Mouse (Mus musculus) embryonic facial prominence, embryonic 12.5 days (tissue): ENCODE measurements around the gene 1700069L16Rik. TPM values are rescaled to one million over a fixed set of nuclear protein-coding genes. Genes with fewer than 3 reads are reported as not detected.

Source experiments
- ATAC-seq: fragments of 200-750 bp; cut with Nextera tagmentation; 2 replicates; pipeline ENCODE4 v1.8.0; 2017; ENCODE audit not compliant: insufficient number of reproducible peaks, insufficient read depth, low FRiP score, low TSS enrichment
- H3K27ac ChIP-seq: fragments of 300-500 bp; sonication (generic); 2 replicates; pipeline ENCODE4 v1.5.1; 2016; ENCODE audit warnings: mild to moderate bottlenecking
- H3K27me3 ChIP-seq: fragments of 300-500 bp; sonication (generic); 2 replicates; pipeline ENCODE4 v1.6.1; 2016; ENCODE audit warnings: mild to moderate bottlenecking, moderate library complexity
- H3K36me3 ChIP-seq: fragments of 300-500 bp; sonication (generic); 2 replicates; pipeline ENCODE4 v1.6.1; 2016; ENCODE audit warnings: mild to moderate bottlenecking
- H3K4me1 ChIP-seq: fragments of 300-500 bp; sonication (generic); 2 replicates; pipeline ENCODE4 v1.6.1; 2016
- H3K4me2 ChIP-seq: fragments of 300-500 bp; sonication (generic); replicated peaks from 2 replicates; pipeline ENCODE4 v1.6.1; 2016; ENCODE audit warnings: mild to moderate bottlenecking, moderate library complexity
- H3K4me3 ChIP-seq: fragments of 300-500 bp; sonication (generic); 2 replicates; pipeline ENCODE4 v1.5.1; 2016; ENCODE audit warnings: mild to moderate bottlenecking
- H3K9ac ChIP-seq: fragments of 300-500 bp; sonication (generic); 2 replicates; pipeline ENCODE4 v1.6.1; 2016; ENCODE audit warnings: mild to moderate bottlenecking, moderate library complexity
- H3K9me3 ChIP-seq: fragments of 300-500 bp; sonication (generic); 2 replicates; pipeline ENCODE4 v1.6.1; 2016; ENCODE audit warnings: mild to moderate bottlenecking, moderate library complexity
- WGBS: fragments of 180-500 bp; shearing (Covaris S2); methylation state at CpG from one replicate; pipeline ENCODE4 v1.1.7; 2016; 5-methylcytosine and 5-hydroxymethylcytosine counted together
- polyA plus RNA-seq: library from polyadenylated mRNA; unstranded; fragments of >200 nt; fragmentation: Nextera tagmentation; extraction: Ambion mirVana; gene quantifications from 2 replicates; pipeline ENCODE4 v1.2.1, GENCODE M21; 2016

1700069L16Rik gene
- polyA plus RNA-seq, 1 experiment from 2014 or later = not detected

DNA sequence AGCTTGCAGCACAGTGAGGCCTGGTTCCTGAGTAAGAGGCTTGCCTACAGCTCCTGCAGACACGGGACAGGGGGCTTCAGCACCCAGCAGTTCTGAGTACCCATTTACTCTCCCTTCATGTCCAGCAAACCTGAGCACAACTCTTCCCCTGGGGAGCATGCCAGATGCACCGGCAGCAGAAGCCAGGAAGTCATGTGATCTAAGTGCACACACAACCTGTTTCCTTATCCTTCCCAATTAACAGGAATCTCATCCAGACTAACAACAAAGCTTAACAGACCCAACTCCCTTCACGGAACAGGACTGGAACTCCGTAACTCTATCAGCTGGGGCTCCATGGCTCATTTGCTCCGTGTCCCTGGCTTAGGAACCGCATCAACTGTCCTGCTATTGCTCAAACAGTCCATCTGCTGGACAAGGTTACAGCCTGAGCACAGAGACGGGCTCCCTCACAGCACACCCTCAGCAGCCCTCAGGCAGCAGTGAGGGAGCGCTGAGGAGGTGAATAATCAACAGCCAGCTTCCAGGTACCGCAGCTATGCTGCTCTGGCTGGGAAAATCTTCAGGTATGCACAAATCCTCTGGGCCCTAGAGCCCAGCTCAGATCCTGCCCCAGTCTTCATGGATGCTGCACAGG lies 27.1 kb upstream of the 1700069L16Rik start:
- H3K4me3 ChIP-seq = no peak overlapping the region
- no peak overlapping the region for H3K27ac ChIP-seq
- peaks cover 98% of the 10 kb centered on the region for H3K36me3 ChIP-seq
- no peak overlapping the region for H3K4me2 ChIP-seq
- H3K9ac ChIP-seq = no peak overlapping the region
- no peaks in the 10 kb centered on the region for H3K4me1 ChIP-seq
- H3K9me3 ChIP-seq = no peaks in the 10 kb centered on the region
- 82% methylated on average over 9 of the region's 9 CpGs for WGBS
- H3K27me3 ChIP-seq = no peaks in the 10 kb centered on the region
- no peak for ATAC-seq

DNA sequence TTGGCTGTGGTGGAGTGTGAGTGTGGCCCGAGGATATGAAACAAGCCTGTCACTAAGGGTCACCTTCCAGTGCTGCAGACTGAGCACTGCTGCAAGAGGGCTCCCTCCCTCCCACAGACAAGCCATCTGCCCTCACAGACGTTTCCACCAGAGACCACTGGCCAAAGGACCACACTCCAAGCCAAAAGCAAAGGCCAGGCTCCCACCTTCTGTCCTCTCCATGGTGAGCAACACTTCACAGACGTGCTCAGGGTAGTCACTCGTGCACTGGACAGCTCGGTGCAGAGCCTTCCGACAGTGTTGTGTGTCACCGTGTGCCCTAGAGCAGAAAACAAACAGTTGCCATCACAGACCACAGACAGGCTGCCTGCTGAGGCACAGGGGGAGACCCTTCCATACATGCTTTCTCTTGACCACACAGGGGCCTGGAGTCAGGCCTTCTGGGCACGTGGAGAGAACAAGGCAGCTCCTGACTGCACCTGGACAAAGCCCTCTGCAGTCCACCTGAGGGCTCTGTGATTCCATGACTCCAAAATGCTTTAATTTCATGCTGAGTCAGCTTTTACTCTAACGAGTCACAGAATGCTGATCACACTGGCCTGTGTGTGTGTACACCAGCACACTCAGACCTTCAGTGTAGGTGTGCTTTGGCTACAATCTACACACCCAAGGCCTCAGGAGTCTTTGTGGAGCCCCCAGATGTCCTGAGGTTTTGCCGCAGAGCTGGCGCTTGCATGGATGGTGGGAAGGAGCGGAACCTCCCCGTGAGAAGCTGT lies 24.2 kb upstream of the 1700069L16Rik start:
- no peak overlapping the region for H3K27ac ChIP-seq
- no peak overlapping the region for H3K4me2 ChIP-seq
- H3K9ac ChIP-seq = no peak overlapping the region
- H3K4me3 ChIP-seq = no peak overlapping the region
- ATAC-seq = no peak
- H3K4me1 ChIP-seq = no peaks in the 10 kb centered on the region
- no peaks in the 10 kb centered on the region for H3K27me3 ChIP-seq
- 92% methylated on average over 13 of the region's 13 CpGs for WGBS
- H3K9me3 ChIP-seq = no peaks in the 10 kb centered on the region
- H3K36me3 ChIP-seq = peaks cover 98% of the 10 kb centered on the region

DNA sequence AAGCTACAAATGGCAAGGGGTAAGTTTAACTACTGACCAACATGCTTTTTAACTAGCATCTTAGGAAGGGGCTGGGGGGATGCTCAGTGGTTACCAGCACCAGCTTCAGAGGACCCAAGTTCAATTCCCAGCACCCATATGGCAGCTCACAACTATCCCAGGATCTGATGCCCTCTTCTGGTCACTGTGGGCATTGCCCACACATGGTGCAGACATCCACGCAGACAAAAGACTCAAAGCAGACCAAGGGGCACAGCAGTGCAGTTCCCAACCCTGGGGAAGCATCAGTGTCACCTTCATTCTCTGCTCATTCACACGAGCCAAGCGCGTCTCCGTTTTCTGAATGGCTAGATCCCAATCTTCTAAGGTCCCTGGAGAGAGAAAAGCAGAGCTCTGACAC lies 23.1 kb upstream of the 1700069L16Rik start:
- WGBS = 96% methylated on average over 5 of the region's 5 CpGs
- H3K4me1 ChIP-seq = no peaks in the 10 kb centered on the region

DNA sequence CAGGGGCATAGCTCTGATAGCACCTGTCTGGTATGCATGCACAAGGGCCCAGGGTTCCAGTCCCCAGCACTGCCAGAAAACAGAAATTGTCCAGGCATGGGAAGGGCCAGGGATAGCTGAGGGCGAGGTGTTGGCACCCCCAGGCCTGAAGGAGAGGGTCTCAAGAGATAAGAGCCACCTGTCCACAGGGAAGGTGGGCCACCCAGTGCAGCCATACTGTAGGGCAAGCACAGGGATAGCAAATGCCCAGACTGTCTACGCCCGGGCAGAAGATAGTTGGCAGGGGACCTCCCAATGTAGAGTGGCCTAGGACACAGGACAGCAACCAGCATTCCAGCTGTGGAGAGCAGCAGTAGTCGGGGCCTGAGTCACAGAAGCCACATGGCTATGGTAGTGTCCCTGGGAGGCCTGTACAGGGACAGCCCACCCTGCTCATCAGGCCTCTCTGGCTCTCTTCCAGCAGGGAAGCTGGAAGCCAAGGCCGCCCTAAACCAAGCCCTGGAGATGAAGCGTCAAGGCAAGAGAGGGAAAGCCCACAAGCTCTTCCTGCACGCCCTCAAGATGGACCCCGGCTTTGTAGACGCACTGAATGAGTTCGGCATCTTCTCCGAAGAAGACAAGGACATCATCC lies 13.2 kb upstream of the 1700069L16Rik start:
- H3K4me2 ChIP-seq = no peak overlapping the region
- H3K4me1 ChIP-seq = peaks cover 15% of the 10 kb centered on the region
- no peak for ATAC-seq
- H3K9me3 ChIP-seq = no peaks in the 10 kb centered on the region
- peaks cover 45% of the 10 kb centered on the region for H3K36me3 ChIP-seq
- no peak overlapping the region for H3K27ac ChIP-seq
- H3K9ac ChIP-seq = no peak overlapping the region
- no peaks in the 10 kb centered on the region for H3K27me3 ChIP-seq
- H3K4me3 ChIP-seq = no peak overlapping the region
- WGBS = 94% methylated on average over 11 of the region's 11 CpGs

More for the DNA sequence above, 23.1 kb upstream of the 1700069L16Rik start:
- Histone ChIP-seq H3K9ac (no peak overlapping the region), H3K4me3 (no peak overlapping the region), H3K27ac (no peak overlapping the region), H3K9me3 (no peaks in the 10 kb centered on the region), H3K4me2 (no peak overlapping the region), H3K36me3 (peaks cover 98% of the 10 kb centered on the region), H3K27me3 (no peaks in the 10 kb centered on the region)
- ATAC-seq = no peak

DNA sequence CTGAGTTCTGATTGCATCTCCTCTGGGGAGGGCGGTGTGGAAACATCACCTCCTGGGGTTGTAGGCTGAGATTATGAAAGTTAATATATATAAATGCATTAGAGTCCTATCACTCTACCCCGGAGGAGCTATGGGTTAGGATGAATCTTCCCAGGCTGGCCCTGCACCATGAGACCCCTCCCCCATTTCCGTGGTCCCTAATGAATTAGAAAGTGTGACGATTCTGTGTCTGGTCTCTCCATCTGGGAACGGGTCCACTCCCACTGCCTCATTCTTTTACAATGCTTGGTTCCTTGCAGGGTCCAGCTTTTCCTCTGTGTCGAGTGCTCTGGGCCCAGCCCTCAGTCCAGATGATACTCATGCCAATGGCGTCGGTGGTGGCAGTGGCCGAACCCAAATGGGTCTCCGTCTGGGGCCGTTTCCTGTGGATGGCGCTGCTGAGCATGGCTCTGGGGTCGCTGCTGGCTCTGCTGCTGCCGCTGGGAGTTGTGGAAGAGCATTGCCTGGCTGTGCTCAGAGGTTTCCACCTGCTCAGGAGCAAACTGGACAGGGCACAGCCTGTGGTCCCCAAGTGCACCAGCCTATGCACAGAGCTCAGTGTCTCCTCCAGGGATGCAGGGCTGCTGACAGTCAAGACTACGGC lies 12.1 kb upstream of the 1700069L16Rik start:
- H3K9ac ChIP-seq = peak overlapping the region; percentile 71
- H3K4me1 ChIP-seq = peaks cover 15% of the 10 kb centered on the region
- H3K27me3 ChIP-seq = no peaks in the 10 kb centered on the region
- no peaks in the 10 kb centered on the region for H3K9me3 ChIP-seq
- ATAC-seq = no peak
- peak overlapping the region; percentile 70 for H3K4me3 ChIP-seq
- peak overlapping the region; percentile 64 for H3K4me2 ChIP-seq
- H3K36me3 ChIP-seq = peaks cover 35% of the 10 kb centered on the region
- H3K27ac ChIP-seq = peak overlapping the region; percentile 90; the same call in 1 of the 2 replicates
- WGBS = 44% methylated on average over 15 of the region's 15 CpGs

DNA sequence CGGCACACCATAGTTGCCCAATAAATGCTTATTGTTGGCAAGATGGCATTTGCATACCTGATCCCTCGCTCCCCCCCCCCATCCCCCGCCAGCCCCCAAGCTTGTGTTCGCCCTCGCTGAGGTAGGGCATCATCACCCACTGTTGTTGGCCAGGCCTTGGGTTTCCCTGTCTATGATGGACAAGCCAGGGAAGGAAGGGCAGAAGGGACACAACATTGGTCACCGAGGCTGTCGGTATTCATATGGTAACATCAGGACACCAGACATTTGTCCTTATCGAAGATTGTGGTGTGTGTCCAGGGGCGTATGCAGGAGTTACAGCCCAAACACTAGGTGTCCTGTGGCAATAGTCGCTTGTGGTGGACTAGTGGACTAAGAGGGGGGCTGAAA lies 11.5 kb upstream of the 1700069L16Rik start:
- WGBS = 6% methylated on average over 10 of the region's 10 CpGs
- no peaks in the 10 kb centered on the region for H3K9me3 ChIP-seq
- peaks cover 29% of the 10 kb centered on the region for H3K36me3 ChIP-seq
- peak overlapping the region; percentile 71 for H3K9ac ChIP-seq
- ATAC-seq = 0 out of 2 replicates have a peak, but pooled peaks have one; percentile 5
- H3K27me3 ChIP-seq = no peaks in the 10 kb centered on the region
- peaks cover 15% of the 10 kb centered on the region for H3K4me1 ChIP-seq
- peak overlapping the region; percentile 90 for H3K27ac ChIP-seq
- H3K4me2 ChIP-seq = peak overlapping the region; percentile 64
- H3K4me3 ChIP-seq = peak overlapping the region; percentile 70

DNA sequence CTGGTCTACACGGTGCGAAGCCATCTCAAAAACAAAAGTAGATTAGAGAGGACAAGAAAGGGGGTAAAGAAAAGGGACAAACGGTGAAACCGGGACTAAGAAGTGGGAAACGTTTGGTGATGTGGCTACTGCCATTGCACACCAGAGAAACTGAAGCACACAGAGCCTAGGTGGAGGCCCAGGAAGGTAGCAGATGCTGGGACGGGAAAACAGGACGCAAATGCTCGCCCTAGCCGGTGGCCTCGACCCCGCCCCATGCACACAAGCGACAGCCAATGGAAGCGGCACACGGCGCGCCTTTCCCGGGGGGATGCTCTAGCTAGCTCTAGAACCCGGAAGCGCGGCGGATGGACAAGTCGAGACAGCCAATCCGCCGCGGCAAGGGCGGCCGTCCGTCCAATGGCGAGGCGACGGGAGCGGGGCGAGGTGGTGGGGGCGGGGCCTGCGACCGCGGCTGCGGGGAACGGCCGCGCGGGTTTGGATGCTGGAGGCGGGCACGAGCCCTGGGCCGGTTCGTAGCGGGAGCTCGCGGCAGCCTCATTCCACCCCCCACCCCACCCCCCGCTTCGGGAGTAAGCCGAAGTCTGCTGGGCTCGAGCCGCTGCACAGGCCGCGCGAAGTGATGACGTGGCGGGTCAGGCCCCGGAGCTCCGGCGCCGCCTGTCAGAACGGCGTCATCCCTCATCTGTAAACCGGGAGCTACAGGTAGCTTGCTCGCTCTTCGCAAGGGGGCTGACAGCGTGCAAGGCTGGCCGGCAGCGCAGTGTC lies 11.0 kb upstream of the 1700069L16Rik start, which contains the start of gene Ficd:
Gene Ficd (plus strand): TSS at position 459 of the 768 bp plus-strand sequence.
- Histone ChIP-seq H3K27me3 (no peaks in the 10 kb centered on the region), H3K27ac (peak within 1 kb of the TSS; percentile 90), H3K4me3 (peak within 1 kb of the TSS; percentile 70), H3K9ac (peak within 1 kb of the TSS; percentile 71), H3K4me2 (peak within 1 kb of the TSS; percentile 64), H3K36me3 (peaks cover 23% of the 10 kb centered on the region), H3K4me1 (peaks cover 15% of the 10 kb centered on the region), H3K9me3 (no peaks in the 10 kb centered on the region)
- WGBS = under 1% methylated on average over 70 of the region's 71 CpGs
- ATAC-seq = peak; percentile 91

DNA sequence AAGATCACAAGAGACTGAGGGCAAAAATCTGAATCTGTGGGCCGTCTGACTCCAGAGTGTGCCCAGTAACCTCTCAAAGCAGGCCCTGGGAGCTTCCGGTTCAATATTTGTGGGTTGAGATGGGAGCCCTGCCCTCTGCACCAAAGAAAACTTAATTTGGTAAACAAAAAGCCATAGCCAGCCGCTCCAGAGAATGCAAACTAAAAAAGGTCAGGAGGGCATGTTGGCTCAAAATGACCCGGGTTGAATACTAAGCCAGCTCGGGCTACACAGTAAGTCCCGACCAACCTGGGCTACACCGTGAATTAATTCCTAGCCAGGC lies 10.4 kb upstream of the 1700069L16Rik start:
- no peaks in the 10 kb centered on the region for H3K27me3 ChIP-seq
- no peaks in the 10 kb centered on the region for H3K9me3 ChIP-seq
- peak overlapping the region; percentile 70 for H3K4me3 ChIP-seq
- peak; percentile 12; the same call in 1 of the 2 replicates for ATAC-seq
- 24% methylated on average over 7 of the region's 7 CpGs for WGBS
- H3K36me3 ChIP-seq = peaks cover 18% of the 10 kb centered on the region
- H3K4me1 ChIP-seq = peaks cover 15% of the 10 kb centered on the region
- H3K4me2 ChIP-seq = peak overlapping the region; percentile 55
- peak overlapping the region; percentile 90 for H3K27ac ChIP-seq
- H3K9ac ChIP-seq = peak overlapping the region; percentile 71

DNA sequence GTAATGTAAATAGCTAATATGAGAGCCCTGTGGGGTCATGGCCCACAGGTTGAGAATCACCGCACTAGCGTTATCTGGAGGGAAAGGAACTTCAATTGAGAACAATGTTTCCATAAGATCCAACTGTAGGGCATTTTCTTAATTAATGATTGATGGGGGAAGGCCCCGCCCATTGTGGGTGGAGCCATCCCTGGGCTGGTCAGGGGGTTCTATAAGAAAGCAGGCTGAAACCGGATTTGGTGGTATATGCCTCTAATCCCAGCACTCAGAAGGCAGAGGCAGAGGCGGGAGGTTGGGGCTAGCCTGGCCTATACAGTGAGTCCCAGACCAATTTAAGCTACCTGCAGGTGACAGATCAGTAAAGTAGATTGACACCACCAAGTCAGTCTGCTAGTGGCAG lies 9.8 kb upstream of the 1700069L16Rik start:
- WGBS = 61% methylated on average over 5 of the region's 5 CpGs
- H3K9me3 ChIP-seq = no peaks in the 10 kb centered on the region
- no peak overlapping the region for H3K4me2 ChIP-seq
- H3K9ac ChIP-seq = no peak overlapping the region
- H3K27me3 ChIP-seq = no peaks in the 10 kb centered on the region
- no peak overlapping the region for H3K4me3 ChIP-seq
- no peak for ATAC-seq
- H3K4me1 ChIP-seq = peaks cover 15% of the 10 kb centered on the region
- no peak overlapping the region for H3K27ac ChIP-seq
- H3K36me3 ChIP-seq = peaks cover 15% of the 10 kb centered on the region

DNA sequence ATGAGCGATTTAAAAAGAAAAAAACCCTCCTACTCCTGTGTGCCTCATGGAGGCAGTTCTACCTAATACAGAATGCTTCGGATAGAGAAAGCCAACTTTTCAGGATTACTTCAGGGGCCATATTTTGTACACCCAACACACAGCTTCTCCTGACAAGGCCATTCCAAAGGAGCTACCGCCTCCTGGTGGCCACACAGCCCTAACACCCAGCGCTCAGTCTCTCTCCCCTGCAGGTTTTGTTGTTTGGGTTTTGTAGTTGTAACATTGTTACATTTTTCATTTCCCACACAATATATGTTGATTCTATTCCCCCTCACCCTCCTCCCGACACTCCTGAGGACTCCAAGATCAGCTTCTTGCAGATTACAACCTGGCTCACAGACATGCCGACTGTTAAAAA lies 7.6 kb upstream of the 1700069L16Rik start:
- Histone ChIP-seq H3K4me3 (no peak overlapping the region), H3K4me1 (peaks cover 14% of the 10 kb centered on the region), H3K9me3 (no peaks in the 10 kb centered on the region), H3K27me3 (no peaks in the 10 kb centered on the region), H3K4me2 (no peak overlapping the region), H3K27ac (no peak overlapping the region), H3K36me3 (no peaks in the 10 kb centered on the region), H3K9ac (no peak overlapping the region)
- no peak for ATAC-seq
- 24% methylated on average over 6 of the region's 6 CpGs for WGBS

DNA sequence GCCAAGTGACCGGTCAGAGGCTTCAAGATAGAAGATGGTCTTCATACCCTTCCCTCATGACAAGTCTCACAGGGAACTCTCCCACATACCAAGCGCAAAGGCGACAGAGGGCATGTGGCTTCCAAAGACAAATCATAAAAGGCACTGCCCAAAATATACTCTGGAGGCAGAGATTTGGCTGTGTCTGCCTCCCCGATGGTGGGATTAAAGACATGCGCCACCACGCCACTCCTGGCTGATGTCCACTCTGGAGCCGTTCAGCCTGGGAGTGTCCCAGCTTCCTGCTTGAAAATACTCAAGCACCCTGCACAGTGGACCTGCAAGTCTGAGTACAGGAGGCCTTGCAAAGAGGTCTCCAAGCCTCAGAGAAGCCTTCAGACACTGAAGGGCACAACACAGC lies 6.6 kb upstream of the 1700069L16Rik start:
- Histone ChIP-seq H3K36me3 (no peaks in the 10 kb centered on the region), H3K9me3 (no peaks in the 10 kb centered on the region), H3K9ac (0 out of 2 replicates have a peak overlapping the region, but pooled peaks have one; percentile 3), H3K4me1 (0 out of 2 replicates have a peak, but pooled peaks cover 4% of the 10 kb centered on the region), H3K4me3 (no peak overlapping the region), H3K4me2 (no peak overlapping the region), H3K27me3 (no peaks in the 10 kb centered on the region), H3K27ac (no peak overlapping the region)
- WGBS = 86% methylated on average over 7 of the region's 7 CpGs
- no peak for ATAC-seq
